Mouse (Mus musculus): ENCODE results near the gene Sox4. TPM values are rescaled to one million over a fixed set of nuclear protein-coding genes. Genes with fewer than 3 reads are reported as not detected.

Gene Sox4
- polyA plus RNA-seq, 1 experiment from 2014 or later = 64.5 TPM

DNA sequence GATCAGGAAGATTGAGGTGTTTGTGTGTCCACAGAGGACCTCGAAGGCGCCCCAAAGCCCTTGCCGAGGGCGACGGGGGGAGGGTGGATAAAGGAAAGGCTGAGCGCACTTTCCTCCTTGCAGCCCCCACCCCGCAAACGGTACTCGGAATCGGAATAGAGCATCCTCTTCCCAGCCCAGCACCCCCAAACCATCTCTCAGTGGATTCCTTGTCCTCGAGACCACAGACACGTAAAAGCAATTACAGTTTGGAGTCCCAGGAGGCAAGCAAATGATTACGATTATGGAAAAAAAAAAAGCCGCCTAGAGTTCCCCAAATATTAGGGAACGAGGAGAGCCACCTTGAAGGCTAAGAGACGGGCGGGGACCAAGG is 5.5 kb upstream of the Sox4 start:
- Histone ChIP-seq H3K9me3 (ENCODE audit: control insufficient read depth, low read depth, low read length) (no peaks in the 10 kb centered on the region), H3K9ac (replicated peaks; ENCODE audit: low read depth, low read length) (peak overlapping the region; percentile 64), H3K4me3 (ENCODE audit: low read depth, low read length) (peak overlapping the region; percentile 46), H3K4me2 (replicated peaks; ENCODE audit: low read depth, low read length) (peak overlapping the region; percentile 94), H3K27me3 (ENCODE audit: control insufficient read depth, insufficient read depth, low read length) (no peaks in the 10 kb centered on the region), H3K36me3 (ENCODE audit: control insufficient read depth, insufficient read depth, low read length) (no peaks in the 10 kb centered on the region), H3K4me1 (ENCODE audit: control insufficient read depth, insufficient read depth, low read length) (no peaks in the 10 kb centered on the region), H3K27ac (ENCODE audit: low read length) (peak overlapping the region; percentile 95)
- ATAC-seq (ENCODE audit: insufficient number of reproducible peaks, insufficient read depth, low FRiP score, low read depth) = peak; percentile 8; the same call in 1 of the 2 replicates
- WGBS = under 1% methylated on average over 17 of the region's 17 CpGs

DNA sequence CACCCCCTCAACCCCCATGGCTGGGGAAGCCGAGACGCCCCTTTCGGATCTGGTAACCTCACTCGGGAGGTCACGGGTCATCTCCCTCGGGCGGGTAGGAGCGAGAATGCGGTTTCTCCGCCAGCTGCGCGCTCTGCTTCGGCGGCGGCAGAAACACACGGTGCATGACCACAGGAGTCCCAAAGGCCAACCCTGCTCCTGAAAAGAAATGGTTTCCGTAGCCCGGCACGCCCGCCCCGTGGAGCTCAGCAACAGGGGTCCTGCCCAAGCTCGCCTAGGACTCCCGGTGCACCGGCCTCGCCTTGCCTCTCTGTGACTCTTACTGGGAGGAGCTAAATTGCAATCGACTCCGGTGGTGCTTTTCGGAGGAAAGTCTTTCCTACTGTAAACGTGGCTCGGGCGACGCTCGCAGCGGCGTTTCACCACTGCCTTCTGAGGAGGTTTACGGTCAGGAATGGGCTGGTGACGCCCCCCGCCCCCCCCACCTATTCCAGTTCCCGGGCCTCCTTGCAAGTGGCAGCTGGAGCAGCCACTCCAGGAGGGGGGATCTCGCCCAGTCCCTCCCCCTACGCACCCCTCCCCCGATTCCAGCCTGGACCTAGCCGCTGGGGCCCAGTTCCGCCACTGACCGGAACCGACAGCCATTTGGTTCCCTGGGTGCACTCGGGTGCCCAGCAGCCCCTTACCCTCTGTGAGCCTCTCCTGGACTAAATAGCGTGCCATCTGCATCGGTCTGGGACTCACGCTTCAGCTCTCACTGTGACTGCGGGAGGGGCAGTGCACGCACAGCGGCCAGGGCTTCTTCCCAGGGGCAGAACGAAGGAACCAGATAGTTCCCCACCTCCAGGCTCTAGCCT is 4.9 kb upstream of the Sox4 start:
- Histone ChIP-seq H3K36me3 (ENCODE audit: control insufficient read depth, insufficient read depth, low read length) (no peaks in the 10 kb centered on the region), H3K4me2 (replicated peaks; ENCODE audit: low read depth, low read length) (peak overlapping the region; percentile 94), H3K4me1 (ENCODE audit: control insufficient read depth, insufficient read depth, low read length) (no peaks in the 10 kb centered on the region), H3K9me3 (ENCODE audit: control insufficient read depth, low read depth, low read length) (no peaks in the 10 kb centered on the region), H3K9ac (replicated peaks; ENCODE audit: low read depth, low read length) (peak overlapping the region; percentile 64), H3K27ac (ENCODE audit: low read length) (peak overlapping the region; percentile 95), H3K4me3 (ENCODE audit: low read depth, low read length) (peak overlapping the region; percentile 46), H3K27me3 (ENCODE audit: control insufficient read depth, insufficient read depth, low read length) (no peaks in the 10 kb centered on the region)
- peak; percentile 64 for ATAC-seq (ENCODE audit: insufficient number of reproducible peaks, insufficient read depth, low FRiP score, low read depth)
- WGBS = under 1% methylated on average over 54 of the region's 54 CpGs

DNA sequence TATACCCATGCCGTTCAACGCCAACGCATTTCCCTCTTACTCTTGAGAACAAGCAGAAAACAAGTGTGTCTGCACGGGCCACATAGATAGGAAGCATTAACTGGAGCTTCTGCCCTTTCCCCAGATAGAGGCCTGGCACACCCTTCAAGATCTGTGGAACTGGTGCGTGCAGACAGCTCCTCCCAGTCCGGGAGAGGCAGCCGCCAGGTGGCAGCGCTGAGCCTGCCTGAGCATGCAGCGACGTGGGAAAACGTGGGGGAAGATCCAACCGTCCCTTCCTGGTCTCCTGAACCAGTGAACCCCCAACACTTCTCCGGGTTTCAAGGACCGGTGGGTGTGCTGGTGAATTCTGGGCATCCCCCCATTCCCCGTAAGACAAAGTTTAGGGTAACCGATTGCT is 4.3 kb upstream of the Sox4 start:
- Histone ChIP-seq H3K27me3 (ENCODE audit: control insufficient read depth, insufficient read depth, low read length) (no peaks in the 10 kb centered on the region), H3K9me3 (ENCODE audit: control insufficient read depth, low read depth, low read length) (no peaks in the 10 kb centered on the region), H3K4me3 (ENCODE audit: low read depth, low read length) (peak overlapping the region; percentile 46), H3K9ac (replicated peaks; ENCODE audit: low read depth, low read length) (peak overlapping the region; percentile 64), H3K27ac (ENCODE audit: low read length) (peak overlapping the region; percentile 95), H3K4me1 (ENCODE audit: control insufficient read depth, insufficient read depth, low read length) (no peaks in the 10 kb centered on the region), H3K4me2 (replicated peaks; ENCODE audit: low read depth, low read length) (peak overlapping the region; percentile 94), H3K36me3 (ENCODE audit: control insufficient read depth, insufficient read depth, low read length) (no peaks in the 10 kb centered on the region)
- peak; percentile 14; the same call in 1 of the 2 replicates for ATAC-seq (ENCODE audit: insufficient number of reproducible peaks, insufficient read depth, low FRiP score, low read depth)
- 3% methylated on average over 16 of the region's 16 CpGs for WGBS

DNA sequence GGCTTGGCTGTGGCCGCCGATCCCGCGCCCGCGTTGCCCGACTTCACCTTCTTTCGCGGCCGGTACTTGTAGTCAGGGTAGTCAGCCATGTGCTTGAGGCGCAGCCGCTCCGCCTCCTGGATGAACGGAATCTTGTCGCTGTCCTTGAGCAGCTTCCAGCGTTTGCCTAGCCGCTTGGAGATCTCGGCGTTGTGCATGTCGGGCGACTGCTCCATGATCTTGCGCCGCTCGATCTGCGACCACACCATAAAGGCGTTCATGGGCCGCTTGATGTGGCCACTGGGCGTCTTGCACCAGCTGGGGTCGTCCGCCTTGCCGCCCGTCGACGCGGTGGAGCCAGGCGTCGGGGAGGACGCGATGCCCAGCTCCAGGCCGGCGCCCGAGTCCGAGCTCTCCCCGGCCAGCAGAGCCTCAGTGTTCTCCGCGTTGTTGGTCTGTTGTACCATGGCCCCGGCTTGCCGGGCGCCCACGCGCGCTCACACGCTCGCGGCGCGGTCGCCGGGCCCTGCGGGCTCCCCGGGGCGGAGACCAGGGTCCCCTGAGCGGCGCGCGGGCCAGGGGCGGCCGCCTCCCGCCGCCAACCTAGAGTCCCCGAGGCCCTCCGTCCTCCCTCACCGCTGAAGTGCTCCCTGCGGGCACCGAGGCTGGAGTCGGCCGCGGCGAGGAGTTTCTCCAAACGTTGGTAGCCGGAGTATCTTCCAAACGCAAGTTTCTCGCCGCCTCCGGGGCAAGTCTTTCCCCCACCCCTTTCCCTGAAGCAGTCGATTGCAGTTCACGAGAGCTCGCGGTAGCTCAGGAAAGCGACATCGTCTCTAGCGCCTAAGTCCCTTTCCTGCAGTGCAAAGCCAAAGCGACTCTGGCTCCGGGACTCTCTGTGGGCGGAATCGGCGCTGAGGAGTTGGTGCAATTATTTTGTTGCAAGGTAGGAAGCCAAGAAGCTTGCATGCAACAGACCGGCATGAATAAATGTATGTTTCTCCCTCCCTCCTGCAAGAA is 639 bp downstream of the Sox4 start:
- Histone ChIP-seq H3K4me2 (replicated peaks; ENCODE audit: low read depth, low read length) (peak overlapping the region; percentile 42), H3K27ac (ENCODE audit: low read length) (peak overlapping the region; percentile 99), H3K4me1 (ENCODE audit: control insufficient read depth, insufficient read depth, low read length) (peaks cover 7% of the 10 kb centered on the region), H3K9ac (replicated peaks; ENCODE audit: low read depth, low read length) (peak overlapping the region; percentile 100), H3K36me3 (ENCODE audit: control insufficient read depth, insufficient read depth, low read length) (no peaks in the 10 kb centered on the region; the same call in 1 of the 2 replicates), H3K27me3 (ENCODE audit: control insufficient read depth, insufficient read depth, low read length) (no peaks in the 10 kb centered on the region), H3K4me3 (ENCODE audit: low read depth, low read length) (peak overlapping the region; percentile 100), H3K9me3 (ENCODE audit: control insufficient read depth, low read depth, low read length) (no peaks in the 10 kb centered on the region)
- WGBS = under 1% methylated on average over 85 of the region's 98 CpGs
- peak; percentile 4; the same call in 1 of the 2 replicates for ATAC-seq (ENCODE audit: insufficient number of reproducible peaks, insufficient read depth, low FRiP score, low read depth)

DNA sequence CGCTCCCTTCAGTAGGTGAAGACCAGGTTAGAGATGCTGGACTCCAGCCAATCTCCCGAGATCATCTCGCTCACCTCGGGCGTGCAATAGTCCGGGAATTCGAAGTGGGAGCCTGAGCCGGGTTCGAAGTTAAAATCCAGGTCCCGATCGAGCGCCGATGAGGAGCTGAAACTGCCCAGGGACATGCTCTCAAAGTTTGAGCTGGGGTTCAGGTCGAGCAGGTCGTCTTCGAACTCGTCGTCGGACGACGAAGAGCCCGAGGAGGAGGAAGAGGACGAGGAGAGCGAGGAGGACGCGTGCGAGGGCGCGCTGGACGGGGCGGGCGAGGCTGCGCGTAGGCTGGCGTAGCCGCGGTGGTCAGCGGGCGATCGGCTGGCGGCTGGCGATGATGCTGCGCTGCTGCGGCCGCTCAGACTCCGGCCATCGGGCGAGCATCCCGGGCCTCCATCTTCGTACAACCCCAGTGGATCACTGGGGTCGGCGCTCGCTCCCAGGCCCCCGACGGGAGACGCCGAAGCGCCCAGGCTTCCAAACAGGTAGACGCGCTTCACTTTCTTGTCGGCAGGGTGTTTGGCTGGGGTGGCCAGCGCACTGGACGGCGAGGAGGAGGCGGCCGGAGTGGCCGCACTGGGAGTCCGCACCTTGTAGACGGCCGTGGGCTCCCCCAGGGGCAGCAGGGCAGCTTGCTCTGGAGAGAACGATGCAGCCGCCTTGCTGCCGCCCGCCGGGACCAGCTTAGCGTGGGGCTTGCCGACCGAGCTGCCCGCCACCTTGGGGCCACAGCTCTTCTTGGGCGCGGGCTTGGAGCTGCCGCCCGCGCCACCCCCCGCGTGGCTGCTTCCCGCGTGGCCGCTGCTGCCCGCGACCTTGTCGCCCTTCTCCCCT is 1.6 kb downstream of the Sox4 start:
- no peaks in the 10 kb centered on the region; the same call in 1 of the 2 replicates for H3K36me3 ChIP-seq (ENCODE audit: control insufficient read depth, insufficient read depth, low read length)
- no peak for ATAC-seq (ENCODE audit: insufficient number of reproducible peaks, insufficient read depth, low FRiP score, low read depth)
- H3K27ac ChIP-seq (ENCODE audit: low read length) = peak overlapping the region; percentile 99
- H3K4me1 ChIP-seq (ENCODE audit: control insufficient read depth, insufficient read depth, low read length) = peaks cover 15% of the 10 kb centered on the region
- H3K4me3 ChIP-seq (ENCODE audit: low read depth, low read length) = peak overlapping the region; percentile 100
- H3K9me3 ChIP-seq (ENCODE audit: control insufficient read depth, low read depth, low read length) = no peaks in the 10 kb centered on the region
- WGBS = under 1% methylated on average over 90 of the region's 92 CpGs
- H3K9ac ChIP-seq (replicated peaks; ENCODE audit: low read depth, low read length) = peak overlapping the region; percentile 100
- H3K4me2 ChIP-seq (replicated peaks; ENCODE audit: low read depth, low read length) = peak overlapping the region; percentile 42
- no peaks in the 10 kb centered on the region for H3K27me3 ChIP-seq (ENCODE audit: control insufficient read depth, insufficient read depth, low read length)

DNA sequence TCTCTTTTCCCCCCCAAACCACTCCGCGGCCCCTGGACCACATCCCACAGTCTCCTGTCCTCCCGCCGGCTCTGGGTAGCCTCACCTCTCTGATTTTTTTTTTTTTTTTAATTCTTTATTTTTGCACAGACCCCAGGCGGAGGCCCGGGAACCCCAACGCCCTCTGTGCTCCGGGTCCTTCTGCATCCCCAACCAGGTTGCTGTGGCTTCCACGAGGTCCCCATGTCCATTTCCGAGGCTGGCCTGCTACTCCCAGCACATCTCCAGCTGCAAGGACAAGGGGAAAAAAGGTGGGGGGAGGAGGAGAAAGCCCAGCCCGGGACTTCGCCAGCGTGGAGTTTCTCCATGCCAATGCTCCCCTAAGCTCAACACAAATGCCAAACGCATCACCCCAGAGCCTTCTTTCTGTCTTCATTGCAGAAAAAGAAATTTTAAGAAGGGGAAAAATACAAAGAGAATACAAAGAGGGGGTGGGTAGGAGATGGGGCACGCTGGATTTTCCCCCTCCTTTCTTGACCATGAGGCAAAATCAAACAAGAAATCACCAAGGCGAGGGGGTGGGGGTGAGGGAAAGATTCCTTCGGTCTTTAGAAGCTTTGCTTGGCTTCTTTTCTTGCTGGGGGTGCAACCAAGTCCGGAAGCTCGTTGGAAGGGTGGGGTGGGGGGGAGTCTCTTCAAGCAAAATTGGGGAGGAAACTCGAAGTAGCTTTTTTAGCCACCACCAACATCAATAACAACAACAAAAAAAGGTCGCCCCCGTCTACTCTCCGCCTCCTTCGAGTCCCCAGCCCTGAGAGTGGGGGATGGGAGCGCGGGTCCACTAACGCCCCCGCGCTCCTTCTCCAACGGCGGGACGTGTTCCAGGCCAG is 2.7 kb downstream of the Sox4 start:
- H3K4me2 ChIP-seq (replicated peaks; ENCODE audit: low read depth, low read length) = peak overlapping the region; percentile 42
- ATAC-seq (ENCODE audit: insufficient number of reproducible peaks, insufficient read depth, low FRiP score, low read depth) = no peak
- WGBS = under 1% methylated on average over 32 of the region's 32 CpGs
- peaks cover 16% of the 10 kb centered on the region for H3K4me1 ChIP-seq (ENCODE audit: control insufficient read depth, insufficient read depth, low read length)
- H3K27me3 ChIP-seq (ENCODE audit: control insufficient read depth, insufficient read depth, low read length) = no peaks in the 10 kb centered on the region
- H3K9me3 ChIP-seq (ENCODE audit: control insufficient read depth, low read depth, low read length) = no peaks in the 10 kb centered on the region
- H3K27ac ChIP-seq (ENCODE audit: low read length) = peak overlapping the region; percentile 99
- H3K4me3 ChIP-seq (ENCODE audit: low read depth, low read length) = peak overlapping the region; percentile 100
- H3K9ac ChIP-seq (replicated peaks; ENCODE audit: low read depth, low read length) = peak overlapping the region; percentile 100
- H3K36me3 ChIP-seq (ENCODE audit: control insufficient read depth, insufficient read depth, low read length) = no peaks in the 10 kb centered on the region; the same call in 1 of the 2 replicates

DNA sequence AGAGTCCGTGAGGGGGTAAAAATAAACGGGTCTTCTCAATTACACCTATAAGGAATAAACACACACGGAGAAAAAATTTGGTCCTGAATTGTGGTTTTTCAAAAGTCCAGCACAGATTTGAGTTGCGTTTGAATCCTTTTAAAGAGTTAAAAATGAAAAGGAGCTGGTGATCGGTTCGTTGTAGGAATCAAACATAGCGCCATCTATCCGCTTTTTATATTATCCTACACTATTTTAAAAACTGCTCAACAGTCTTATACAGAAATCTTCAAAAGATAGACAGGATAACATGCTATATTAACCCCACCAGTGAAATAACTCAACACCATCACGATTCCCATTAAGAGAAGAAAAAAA is 3.3 kb downstream of the Sox4 start:
- no peaks in the 10 kb centered on the region; the same call in 1 of the 2 replicates for H3K36me3 ChIP-seq (ENCODE audit: control insufficient read depth, insufficient read depth, low read length)

More for the DNA sequence above, 3.3 kb downstream of the Sox4 start:
- peak overlapping the region; percentile 42 for H3K4me2 ChIP-seq (replicated peaks; ENCODE audit: low read depth, low read length)
- H3K9me3 ChIP-seq (ENCODE audit: control insufficient read depth, low read depth, low read length) = no peaks in the 10 kb centered on the region
- no peaks in the 10 kb centered on the region for H3K27me3 ChIP-seq (ENCODE audit: control insufficient read depth, insufficient read depth, low read length)
- H3K9ac ChIP-seq (replicated peaks; ENCODE audit: low read depth, low read length) = peak overlapping the region; percentile 100
- under 1% methylated on average over 9 of the region's 9 CpGs for WGBS
- ATAC-seq (ENCODE audit: insufficient number of reproducible peaks, insufficient read depth, low FRiP score, low read depth) = no peak
- peak overlapping the region; percentile 99 for H3K27ac ChIP-seq (ENCODE audit: low read length)
- H3K4me3 ChIP-seq (ENCODE audit: low read depth, low read length) = peak overlapping the region; percentile 100
- peaks cover 16% of the 10 kb centered on the region for H3K4me1 ChIP-seq (ENCODE audit: control insufficient read depth, insufficient read depth, low read length)
